Mouse (Mus musculus) embryonic facial prominence, embryonic 14.5 days (tissue): ENCODE measurements around the gene Ankrd53. TPM values are rescaled to one million over a fixed set of nuclear protein-coding genes. Genes with fewer than 3 reads are reported as not detected.

Source experiments
- ATAC-seq: fragments of 200-750 bp; cut with Nextera tagmentation; 2 replicates; pipeline ENCODE4 v1.8.0; 2017; ENCODE audit warnings: low read depth, moderate number of reproducible peaks, moderate TSS enrichment
- DNase-seq: peaks from one replicate; pipeline ENCODE4 v3.0.0-alpha.2; 2015; ENCODE audit warnings: low spot score
- H3K27ac ChIP-seq: fragments of 300-500 bp; sonication (generic); replicated peaks from 2 replicates; pipeline ENCODE4 v1.5.1; 2014; ENCODE audit warnings: low read depth, mild to moderate bottlenecking, low read length, moderate library complexity
- H3K27me3 ChIP-seq: fragments of 300-500 bp; sonication (generic); replicated peaks from 2 replicates; pipeline ENCODE4 v1.6.1; 2014; ENCODE audit warnings: low read length; ENCODE audit not compliant: control insufficient read depth, insufficient read depth
- H3K36me3 ChIP-seq: fragments of 300-500 bp; sonication (generic); 2 replicates; pipeline ENCODE4 v1.6.1; 2014; ENCODE audit warnings: low read length, mixed read lengths; ENCODE audit not compliant: control insufficient read depth, insufficient read depth
- H3K4me1 ChIP-seq: fragments of 300-500 bp; sonication (generic); 2 replicates; pipeline ENCODE4 v1.6.1; 2014; ENCODE audit warnings: antibody characterized with exemption, low read length; ENCODE audit not compliant: control insufficient read depth, insufficient read depth
- H3K4me2 ChIP-seq: fragments of 300-500 bp; sonication (generic); 2 replicates; pipeline ENCODE4 v1.6.1; 2014; ENCODE audit warnings: low read depth, mild to moderate bottlenecking, low read length, moderate library complexity, mixed read lengths
- H3K4me3 ChIP-seq: fragments of 300-500 bp; sonication (generic); 2 replicates; pipeline ENCODE4 v1.5.1; 2014; ENCODE audit warnings: low read depth, mild to moderate bottlenecking, low read length
- H3K9ac ChIP-seq: fragments of 300-500 bp; sonication (generic); 2 replicates; pipeline ENCODE4 v1.6.1; 2014; ENCODE audit warnings: low read depth, mild to moderate bottlenecking, low read length, moderate library complexity, mixed read lengths
- H3K9me3 ChIP-seq: fragments of 300-500 bp; sonication (generic); 2 replicates; pipeline ENCODE4 v1.6.1; 2016; ENCODE audit warnings: low read length; ENCODE audit not compliant: control insufficient read depth
- WGBS: fragments of 180-500 bp; shearing (Covaris S2); extraction: QIAGEN DNeasy Blood & Tissue Kit; methylation state at CpG from one replicate; pipeline ENCODE4 v1.1.7; 2014; 5-methylcytosine and 5-hydroxymethylcytosine counted together
- polyA plus RNA-seq: library from polyadenylated mRNA; unstranded; fragments of >200 nt; fragmentation: Nextera tagmentation; extraction: Ambion mirVana; gene quantifications from 2 replicates; pipeline ENCODE4 v1.2.1, GENCODE M21; 2014

Ankrd53 gene
- polyA plus RNA-seq, 1 experiment from 2014 or later = 0.17 TPM

GRCm38 (mm10) chr6:83749286-83749685 is 13.2 kb upstream of the Ankrd53 start:
- Histone ChIP-seq H3K9me3 (no peaks in the 10 kb centered on the region), H3K9ac (no peak overlapping the region), H3K27ac (no peak overlapping the region), H3K4me3 (no peak overlapping the region), H3K36me3 (no peaks in the 10 kb centered on the region), H3K27me3 (0 out of 2 replicates have a peak, but pooled peaks cover 5% of the 10 kb centered on the region), H3K4me1 (no peaks in the 10 kb centered on the region), H3K4me2 (no peak overlapping the region)
- WGBS = 47% methylated on average over 3 of the region's 3 CpGs
- DNase-seq (no peak), ATAC-seq (no peak; the same call in 1 of the 2 replicates)

GRCm38 (mm10) chr6:83750171-83750684 is 12.2 kb upstream of the Ankrd53 start:
- no peak overlapping the region for H3K4me2 ChIP-seq

GRCm38 (mm10) chr6:83756051-83756450 is 6.4 kb upstream of the Ankrd53 start:
- 70% methylated on average over 9 of the region's 9 CpGs for WGBS
- no peaks in the 10 kb centered on the region for H3K36me3 ChIP-seq
- H3K9ac ChIP-seq = no peak overlapping the region
- H3K27ac ChIP-seq = no peak overlapping the region
- H3K27me3 ChIP-seq = peaks cover 38% of the 10 kb centered on the region
- no peaks in the 10 kb centered on the region for H3K9me3 ChIP-seq
- peaks cover 4% of the 10 kb centered on the region; the same call in 1 of the 2 replicates for H3K4me1 ChIP-seq
- H3K4me3 ChIP-seq = no peak overlapping the region
- ATAC-seq = no peak
- no peak overlapping the region for H3K4me2 ChIP-seq
- DNase-seq = no peak

More at GRCm38 (mm10) chr6:83750171-83750684, 12.2 kb upstream of the Ankrd53 start:
- Histone ChIP-seq H3K4me3 (no peak overlapping the region), H3K27ac (no peak overlapping the region), H3K9ac (no peak overlapping the region), H3K4me1 (no peaks in the 10 kb centered on the region), H3K9me3 (no peaks in the 10 kb centered on the region), H3K36me3 (no peaks in the 10 kb centered on the region), H3K27me3 (0 out of 2 replicates have a peak, but pooled peaks cover 5% of the 10 kb centered on the region)
- peak; percentile 52 for DNase-seq
- peak; percentile 64; the same call in 1 of the 2 replicates for ATAC-seq
- WGBS = 10% methylated on average over 11 of the region's 11 CpGs

- H3K27me3 ChIP-seq = peaks cover 56% of the 10 kb centered on the region
- H3K27ac ChIP-seq = no peak overlapping the region
- peak overlapping the region; percentile 54 for H3K4me2 ChIP-seq
- ATAC-seq = peak; percentile 77
- H3K9ac ChIP-seq = peak overlapping the region; percentile 35
- peak overlapping the region; percentile 36 for H3K4me3 ChIP-seq
- 1% methylated on average over 29 of the region's 35 CpGs for WGBS
- peaks cover under 1% of the 10 kb centered on the region; the same call in 1 of the 2 replicates for H3K36me3 ChIP-seq
- peak; percentile 41 for DNase-seq
- peaks cover 9% of the 10 kb centered on the region for H3K4me1 ChIP-seq
- no peaks in the 10 kb centered on the region for H3K9me3 ChIP-seq
Measured at GRCm38 (mm10) chr6:83762880-83763431, 512 bp downstream of the Ankrd53 start.

DNA sequence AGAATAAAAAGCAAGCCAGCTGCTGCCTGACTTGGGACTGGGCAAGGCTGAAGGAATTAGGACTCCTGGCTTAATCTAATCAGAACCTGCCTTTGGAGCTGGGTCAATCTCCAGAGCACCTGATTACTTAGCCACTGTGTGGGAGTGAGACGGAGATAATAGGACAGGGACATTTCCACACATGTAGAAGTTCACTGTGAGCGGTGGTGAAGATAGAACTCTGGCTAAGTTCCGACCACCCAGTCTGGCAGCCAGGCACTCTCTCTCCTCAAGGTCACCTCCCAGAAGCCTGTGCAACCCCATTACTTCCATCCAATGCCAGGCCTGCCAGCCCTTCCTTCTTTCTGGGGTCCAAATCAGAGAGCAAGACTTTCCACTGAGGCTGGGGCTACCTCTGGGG is 4.5 kb downstream of the Ankrd53 start:
- no peak overlapping the region for H3K9ac ChIP-seq
- WGBS = 91% methylated on average over 3 of the region's 3 CpGs
- H3K36me3 ChIP-seq = peaks cover 36% of the 10 kb centered on the region
- no peak overlapping the region for H3K27ac ChIP-seq
- H3K9me3 ChIP-seq = no peaks in the 10 kb centered on the region
- H3K4me3 ChIP-seq = no peak overlapping the region
- peaks cover 24% of the 10 kb centered on the region for H3K27me3 ChIP-seq
- H3K4me2 ChIP-seq = no peak overlapping the region
- ATAC-seq = no peak
- peaks cover 5% of the 10 kb centered on the region; the same call in 1 of the 2 replicates for H3K4me1 ChIP-seq
- no peak for DNase-seq

DNA sequence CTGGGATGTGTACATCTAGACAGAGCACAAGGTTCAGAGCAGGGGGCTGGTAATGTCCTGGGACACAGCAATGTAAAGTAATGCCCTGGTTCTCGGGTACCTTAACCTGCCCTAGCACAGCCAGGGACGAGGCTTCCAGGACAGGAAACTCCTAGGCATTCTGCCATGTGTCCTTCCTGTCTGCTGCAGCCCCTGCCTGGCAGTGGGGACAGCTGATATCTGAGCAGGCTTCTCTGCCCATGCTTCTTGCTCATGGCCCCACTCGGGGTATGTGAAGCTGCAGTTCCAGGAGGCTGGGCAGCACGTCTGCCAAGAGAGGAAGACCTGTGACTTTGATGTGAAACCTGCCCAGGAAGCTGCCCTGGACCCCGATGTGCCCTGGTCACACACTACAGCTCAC is 6.0 kb downstream of the Ankrd53 start:
- Histone ChIP-seq H3K36me3 (peaks cover 47% of the 10 kb centered on the region), H3K27me3 (peaks cover 9% of the 10 kb centered on the region), H3K4me1 (no peaks in the 10 kb centered on the region), H3K27ac (no peak overlapping the region), H3K4me3 (no peak overlapping the region), H3K9me3 (no peaks in the 10 kb centered on the region), H3K4me2 (no peak overlapping the region), H3K9ac (no peak overlapping the region)
- DNase-seq (no peak), ATAC-seq (no peak)
- 77% methylated on average over 5 of the region's 5 CpGs for WGBS

GRCm38 (mm10) chr6:83774126-83774525 is 11.7 kb downstream of the Ankrd53 start:
- no peaks in the 10 kb centered on the region for H3K9me3 ChIP-seq
- peaks cover 10% of the 10 kb centered on the region for H3K4me1 ChIP-seq
- H3K36me3 ChIP-seq = peaks cover 35% of the 10 kb centered on the region
- DNase-seq (peak; percentile 24), ATAC-seq (no peak)
- H3K4me2 ChIP-seq = peak overlapping the region; percentile 89
- H3K4me3 ChIP-seq = peak overlapping the region; percentile 95
- no peak overlapping the region for H3K27ac ChIP-seq
- peak overlapping the region; percentile 97; the same call in 1 of the 2 replicates for H3K9ac ChIP-seq
- 56% methylated on average over 8 of the region's 9 CpGs for WGBS
- H3K27me3 ChIP-seq = no peaks in the 10 kb centered on the region

GRCm38 (mm10) chr6:83774781-83775563 is 12.5 kb downstream of the Ankrd53 start:
- H3K9ac ChIP-seq = peak overlapping the region; percentile 97
- H3K27me3 ChIP-seq = no peaks in the 10 kb centered on the region
- peak; percentile 45 for DNase-seq
- peak overlapping the region; percentile 95 for H3K4me3 ChIP-seq
- ATAC-seq = peak; percentile 26
- peaks cover 10% of the 10 kb centered on the region for H3K4me1 ChIP-seq
- H3K27ac ChIP-seq = peak overlapping the region; percentile 83
- no peaks in the 10 kb centered on the region for H3K9me3 ChIP-seq
- H3K36me3 ChIP-seq = peaks cover 27% of the 10 kb centered on the region
- 3% methylated on average over 10 of the region's 14 CpGs for WGBS
- peak overlapping the region; percentile 89 for H3K4me2 ChIP-seq
